Mouse (Mus musculus): ENCODE results near the gene Rdm1.
"Not testable (repeated sequence)": the region's sequence is repeated elsewhere in the genome, so short reads cannot be mapped to it uniquely, and the experiment has no call there.

Gene Rdm1

DNA sequence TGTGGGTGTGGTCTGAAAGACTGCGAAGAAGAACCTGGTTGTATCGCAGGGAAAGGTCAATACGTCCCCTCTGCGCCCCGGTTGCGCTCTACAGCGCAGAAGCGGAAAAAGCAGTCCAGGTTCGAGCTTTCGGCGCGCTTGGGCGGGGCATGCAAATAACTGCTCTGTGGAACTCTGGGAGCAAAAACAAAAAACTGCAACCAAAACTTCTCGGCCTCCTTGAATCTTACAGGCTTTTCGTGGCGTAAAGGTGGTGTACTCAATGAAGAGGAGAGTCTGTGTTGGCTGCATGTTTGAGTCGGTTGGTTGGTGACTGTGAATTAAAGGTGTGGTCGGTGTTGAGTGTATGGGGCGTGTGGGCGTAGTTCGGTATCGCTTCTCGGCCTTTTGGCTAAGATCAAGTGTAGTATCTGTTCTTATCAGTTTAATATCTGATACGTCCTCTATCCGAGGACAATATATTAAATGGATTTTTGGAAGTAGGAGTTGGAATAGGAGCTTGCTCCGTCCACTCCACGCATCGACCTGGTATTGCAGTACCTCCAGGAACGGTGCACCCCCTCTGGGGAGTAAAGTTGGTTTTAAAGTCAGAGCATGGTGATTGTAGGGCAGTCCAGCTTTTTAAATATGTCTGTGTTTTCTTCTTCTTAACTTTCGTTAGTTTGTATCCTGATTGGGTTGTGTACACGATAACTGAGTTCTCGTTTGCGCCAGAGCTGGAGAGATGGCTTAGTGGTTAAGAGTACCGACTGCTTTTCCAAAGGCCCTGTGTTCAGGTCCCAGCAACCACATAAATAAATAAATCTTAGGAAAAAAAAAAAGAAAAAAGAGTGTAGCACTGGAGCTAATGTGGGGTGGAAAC, at the start of gene Rdm1:
TSS of gene Rdm1 (plus strand) at position 201 of the 862 bp plus-strand sequence.
- peak; percentile 90 for DNase-seq

DNA sequence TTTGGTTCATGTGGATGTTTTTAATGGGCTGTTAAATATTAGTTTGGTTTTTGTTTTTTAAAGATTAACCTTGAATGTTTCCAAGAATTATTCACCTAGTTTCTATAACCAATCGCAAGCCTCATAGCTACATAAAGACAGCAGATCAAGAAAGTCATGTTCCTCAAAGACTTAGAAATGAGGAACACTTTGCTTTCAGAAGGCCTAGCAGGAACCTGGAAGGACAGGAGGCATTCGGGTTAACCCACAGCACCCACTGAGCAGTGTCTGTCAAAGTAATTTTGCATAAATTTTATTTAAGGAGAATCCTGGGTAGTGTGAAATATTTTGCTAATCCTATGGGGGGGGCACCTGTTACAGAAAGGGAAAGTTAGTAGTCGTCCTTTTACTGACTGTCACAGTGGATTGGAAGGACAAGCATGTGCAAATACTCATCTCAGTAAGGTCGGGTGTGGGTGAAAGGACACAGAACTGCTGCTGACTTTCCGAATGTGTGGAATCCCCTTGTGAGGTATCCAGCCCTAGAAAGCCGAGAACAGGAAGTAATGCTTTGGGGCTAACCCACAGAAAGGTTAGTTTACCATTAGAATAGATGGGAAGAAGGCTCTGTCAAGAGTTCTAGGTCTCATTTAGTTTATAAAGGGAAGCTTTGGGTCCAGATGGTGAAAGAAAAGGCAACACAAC, 45.8 kb upstream of the Rdm1 start:
- DNase-seq: no peak

DNA sequence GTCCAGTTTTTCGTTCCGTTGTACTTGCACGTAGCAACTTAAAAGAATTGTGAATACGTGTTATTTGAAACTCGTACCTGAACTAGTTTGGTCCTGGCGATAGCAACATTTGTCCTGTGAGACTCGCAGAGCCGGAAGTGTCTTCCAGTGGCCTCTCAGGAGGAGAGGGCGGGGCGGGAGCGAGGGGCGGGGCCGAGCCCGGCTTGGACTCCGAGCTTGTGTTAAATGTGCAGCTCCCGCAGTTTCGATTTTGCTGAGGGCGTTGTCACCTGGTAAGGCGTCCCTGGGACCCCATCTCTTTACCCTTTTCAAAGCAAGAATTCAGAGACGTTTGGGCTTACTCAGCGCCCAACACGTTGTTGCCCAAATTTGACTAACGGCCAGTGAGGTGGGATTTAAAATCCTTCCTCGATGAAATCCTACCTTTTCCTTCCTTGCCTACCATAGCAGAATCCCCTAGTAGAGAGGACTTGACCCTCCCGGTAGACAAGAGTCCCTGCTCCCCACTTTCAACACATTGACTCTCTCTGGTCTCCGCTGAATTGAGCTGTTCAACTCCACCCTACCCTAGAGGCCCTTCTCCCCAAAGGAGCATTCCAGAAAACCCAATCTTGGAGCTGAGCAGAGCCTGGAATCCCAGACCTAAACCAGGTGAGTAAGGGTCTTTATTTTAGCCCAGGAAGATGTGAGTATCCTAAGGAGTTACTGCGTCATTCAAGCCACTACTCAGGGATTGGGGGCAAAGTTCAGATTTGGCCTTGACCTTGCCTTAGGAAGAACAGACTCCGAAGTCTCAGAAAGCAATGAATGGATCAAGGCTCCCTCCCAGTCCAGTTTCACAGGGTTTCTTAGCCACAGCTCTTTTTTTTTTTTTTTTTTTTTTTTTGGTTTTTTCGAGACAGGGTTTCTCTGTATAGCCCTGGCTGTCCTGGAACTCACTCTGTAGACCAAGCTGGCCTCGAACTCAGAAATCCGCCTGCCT, 44.6 kb upstream of the Rdm1 start, which contains the start of gene Tmem106a:
TSS of gene Tmem106a (plus strand) at position 189 of the 982 bp plus-strand sequence.
- DNase-seq: peak; percentile 87

DNA sequence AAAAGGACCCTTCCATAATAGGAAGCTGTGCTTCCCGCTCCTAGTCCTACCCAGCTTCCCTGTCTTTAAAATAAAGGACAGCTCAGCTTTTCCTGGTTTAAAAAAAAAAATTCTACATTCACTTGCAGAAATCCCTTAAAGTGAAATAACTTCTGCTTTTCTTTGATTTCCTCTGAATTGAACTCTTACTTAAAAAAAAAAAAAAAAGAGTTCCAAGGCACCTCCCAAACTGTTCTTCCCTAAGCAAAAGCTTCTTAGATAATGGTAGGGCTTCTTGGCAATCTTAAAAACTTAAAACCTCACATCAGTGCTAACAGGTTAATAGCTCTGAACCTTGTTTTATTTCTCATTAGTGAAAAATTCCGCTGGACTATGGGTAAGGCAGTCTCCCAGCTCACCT, 43.8 kb upstream of the Rdm1 start:
- no peak for DNase-seq

DNA sequence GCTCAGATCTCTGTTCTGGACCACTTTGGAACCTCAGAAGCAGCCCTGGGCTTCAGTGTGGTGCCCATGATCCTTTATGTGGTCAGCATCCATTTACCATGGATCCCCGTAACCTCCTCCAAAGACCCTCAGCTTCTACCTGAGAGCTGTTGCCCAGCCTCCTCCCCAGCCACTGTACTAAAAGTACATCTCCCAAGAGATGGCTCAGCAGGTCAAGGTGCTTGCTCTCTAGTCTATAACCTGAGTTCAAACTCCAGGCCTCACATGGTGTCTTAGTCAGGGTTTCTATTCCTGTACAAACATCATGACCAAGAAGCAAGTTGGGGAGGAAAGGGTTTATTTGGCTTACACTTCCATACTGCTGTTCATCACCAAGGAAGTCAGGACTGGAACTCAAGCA, 42.0 kb upstream of the Rdm1 start:
- not testable (repeated sequence) for DNase-seq

DNA sequence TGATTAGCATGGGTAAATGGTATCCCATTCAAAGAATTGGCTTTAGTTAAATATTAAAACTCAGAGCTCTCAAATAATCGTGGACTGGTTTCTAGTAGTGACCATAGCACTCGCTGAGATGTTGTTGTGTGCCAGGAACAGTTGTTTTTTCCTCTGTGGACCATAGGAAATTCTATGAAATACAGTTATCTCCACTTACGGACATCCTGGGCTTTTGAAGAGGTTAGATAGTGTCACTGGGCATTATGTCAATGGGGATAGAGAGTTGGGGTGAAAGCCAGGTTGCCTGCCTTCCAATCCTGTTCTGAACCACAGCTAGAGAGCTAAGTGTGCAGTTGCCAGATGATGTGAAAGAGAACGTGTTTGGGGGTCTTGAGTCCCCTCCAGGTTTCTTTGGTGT, 41.2 kb upstream of the Rdm1 start:
- no peak for DNase-seq

DNA sequence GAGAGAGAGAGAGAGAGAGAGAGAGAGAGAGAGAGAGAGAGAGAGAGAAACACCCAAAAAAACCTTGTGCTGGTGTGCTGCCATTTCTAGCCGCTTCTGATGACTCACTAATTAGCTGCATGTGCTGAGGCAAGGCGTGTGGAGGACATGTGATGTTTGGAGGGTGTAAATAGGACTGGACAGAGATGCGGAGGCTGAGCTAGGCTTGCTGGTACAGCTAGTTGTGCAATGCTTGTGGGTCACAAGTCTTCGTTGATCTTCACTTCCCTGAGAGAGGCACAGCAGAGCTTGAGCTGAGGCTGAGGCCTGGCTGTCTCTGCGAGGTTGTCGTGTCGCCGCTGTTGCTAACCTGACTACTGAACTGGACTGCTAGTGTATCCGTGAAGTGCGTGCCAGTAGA, 39.3 kb upstream of the Rdm1 start:
- peak; percentile 58 for DNase-seq

DNA sequence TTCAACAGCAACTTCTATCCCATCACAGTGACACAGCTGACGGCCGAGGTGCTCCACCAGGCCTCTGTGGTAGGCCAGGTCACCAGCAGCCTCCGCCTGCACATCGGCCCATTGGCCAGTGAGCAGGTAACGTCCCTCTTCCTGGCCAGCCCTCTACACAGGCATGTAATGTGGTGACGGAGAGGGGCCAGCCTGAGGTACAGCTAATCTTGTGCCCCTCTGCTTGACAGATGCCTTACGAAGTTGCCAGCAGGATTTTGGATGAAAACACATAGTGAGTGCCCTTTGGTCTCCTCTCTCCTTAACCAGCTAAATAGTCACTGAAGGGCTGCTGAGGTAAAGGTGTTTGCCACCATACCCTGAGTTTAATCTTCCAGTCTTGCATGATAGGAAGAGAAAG, 38.1 kb upstream of the Rdm1 start:
- no peak for DNase-seq

DNA sequence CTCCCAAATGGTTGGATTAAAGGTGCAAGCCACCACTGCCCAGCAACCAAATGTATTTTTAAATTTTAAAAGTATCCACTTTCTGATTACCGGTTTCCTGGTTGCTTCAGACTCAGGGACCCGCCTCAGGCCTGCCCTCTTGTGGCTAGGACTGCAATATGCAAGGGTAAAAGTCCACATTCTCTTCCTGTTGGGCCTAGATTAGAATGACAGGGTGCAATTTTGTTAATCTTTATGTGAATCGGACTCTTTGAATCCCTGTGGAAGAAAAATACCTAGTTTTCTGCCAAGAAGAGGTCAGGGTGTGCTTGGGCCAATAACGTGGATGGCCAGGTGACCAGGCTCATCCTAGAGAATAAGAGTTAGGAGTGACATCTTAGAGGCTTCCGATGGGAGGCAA, 37.6 kb upstream of the Rdm1 start:
- DNase-seq: peak; percentile 76

DNA sequence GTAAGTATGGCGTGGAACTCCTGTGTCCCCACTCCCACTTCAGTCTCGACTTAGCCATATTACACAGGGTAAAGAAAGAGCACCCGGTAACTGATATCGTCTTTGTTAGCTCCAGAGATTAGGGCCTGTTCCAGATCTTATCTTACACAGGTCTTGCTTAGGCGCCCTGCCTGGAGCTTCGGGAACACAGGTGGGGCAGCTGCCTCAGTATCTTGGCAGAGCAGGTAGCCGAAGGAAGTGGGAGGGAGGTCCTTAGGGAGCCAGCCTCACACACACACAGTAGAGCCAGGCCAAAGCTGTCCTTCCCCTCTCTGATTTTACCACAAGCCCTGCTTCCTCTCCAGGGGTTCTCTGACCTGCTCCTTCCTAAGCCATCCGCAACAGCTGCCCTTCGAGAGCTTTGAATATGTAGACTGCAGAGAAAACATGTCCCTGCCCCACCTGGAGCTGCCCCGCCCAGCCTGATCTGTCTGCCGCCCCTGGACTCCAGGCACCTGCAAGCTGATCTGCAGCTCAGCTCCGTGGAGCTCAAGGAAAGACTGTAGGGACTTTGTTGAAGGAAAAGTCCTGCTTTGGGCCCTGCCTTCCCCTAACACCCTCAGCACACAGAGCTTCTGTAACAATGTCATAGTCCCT, 36.9 kb upstream of the Rdm1 start:
- DNase-seq: no peak

DNA sequence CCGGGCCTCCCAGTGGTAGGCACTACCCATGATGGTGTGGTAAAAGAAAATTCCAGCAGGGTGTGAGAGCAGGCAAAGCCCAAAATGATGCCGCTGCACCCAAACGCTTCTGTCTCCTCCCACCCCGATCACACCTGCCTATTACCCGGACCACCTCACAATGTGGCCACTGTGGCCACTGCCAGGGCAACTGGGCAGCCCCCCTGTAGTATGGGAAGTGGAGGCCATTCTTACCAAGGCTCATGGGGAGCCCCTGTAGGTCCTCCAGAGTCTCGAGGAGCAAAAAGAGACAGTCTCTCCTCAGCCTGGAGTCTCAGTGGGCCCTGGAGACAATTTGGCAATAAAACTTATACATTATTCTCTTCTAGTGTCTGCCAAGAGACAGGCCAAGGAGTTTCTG, 27.8 kb upstream of the Rdm1 start, which contains the start of gene Gm11634:
TSS of gene Gm11634 (minus strand) at position 101 of the 400 bp plus-strand sequence.
- DNase-seq: no peak

DNA sequence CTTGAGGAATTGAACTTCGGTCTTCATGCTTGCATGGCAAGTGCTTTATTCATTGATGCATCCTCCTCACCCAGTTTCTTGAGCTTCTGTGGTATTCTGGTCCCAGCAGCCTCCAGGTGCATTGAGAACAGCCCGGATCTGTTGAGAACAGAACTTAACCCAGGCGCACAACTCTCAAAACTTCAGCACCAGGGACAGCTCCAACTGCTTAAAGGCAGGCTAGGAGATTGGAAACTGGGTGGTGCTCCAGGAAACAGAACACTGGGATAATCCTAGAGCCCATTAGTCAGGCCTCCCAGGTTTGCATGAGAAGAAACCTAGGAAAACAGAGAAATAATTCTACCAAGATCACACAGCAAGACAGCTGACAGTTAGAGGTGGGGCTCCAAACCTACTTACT, 24.5 kb upstream of the Rdm1 start:
- peak; percentile 86 for DNase-seq

DNA sequence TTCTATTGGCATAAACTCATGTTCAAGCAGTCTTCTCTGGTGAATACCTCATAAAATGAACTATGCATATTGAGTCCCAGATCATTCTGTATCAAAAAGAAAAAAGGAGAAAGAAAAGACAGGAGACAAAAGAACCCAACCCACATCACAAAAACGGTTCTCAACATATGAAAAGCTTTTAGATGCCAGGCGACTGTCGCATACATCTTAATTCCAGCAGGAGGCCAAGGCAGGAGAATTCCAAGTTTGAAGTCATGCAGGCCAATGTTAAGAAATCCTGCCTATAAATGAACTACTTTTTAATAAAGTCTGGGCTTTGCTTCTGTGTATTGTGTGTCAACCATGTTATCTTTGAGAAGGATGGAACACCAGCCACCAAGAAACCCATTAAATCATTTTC, 22.9 kb upstream of the Rdm1 start:
- no peak for DNase-seq

DNA sequence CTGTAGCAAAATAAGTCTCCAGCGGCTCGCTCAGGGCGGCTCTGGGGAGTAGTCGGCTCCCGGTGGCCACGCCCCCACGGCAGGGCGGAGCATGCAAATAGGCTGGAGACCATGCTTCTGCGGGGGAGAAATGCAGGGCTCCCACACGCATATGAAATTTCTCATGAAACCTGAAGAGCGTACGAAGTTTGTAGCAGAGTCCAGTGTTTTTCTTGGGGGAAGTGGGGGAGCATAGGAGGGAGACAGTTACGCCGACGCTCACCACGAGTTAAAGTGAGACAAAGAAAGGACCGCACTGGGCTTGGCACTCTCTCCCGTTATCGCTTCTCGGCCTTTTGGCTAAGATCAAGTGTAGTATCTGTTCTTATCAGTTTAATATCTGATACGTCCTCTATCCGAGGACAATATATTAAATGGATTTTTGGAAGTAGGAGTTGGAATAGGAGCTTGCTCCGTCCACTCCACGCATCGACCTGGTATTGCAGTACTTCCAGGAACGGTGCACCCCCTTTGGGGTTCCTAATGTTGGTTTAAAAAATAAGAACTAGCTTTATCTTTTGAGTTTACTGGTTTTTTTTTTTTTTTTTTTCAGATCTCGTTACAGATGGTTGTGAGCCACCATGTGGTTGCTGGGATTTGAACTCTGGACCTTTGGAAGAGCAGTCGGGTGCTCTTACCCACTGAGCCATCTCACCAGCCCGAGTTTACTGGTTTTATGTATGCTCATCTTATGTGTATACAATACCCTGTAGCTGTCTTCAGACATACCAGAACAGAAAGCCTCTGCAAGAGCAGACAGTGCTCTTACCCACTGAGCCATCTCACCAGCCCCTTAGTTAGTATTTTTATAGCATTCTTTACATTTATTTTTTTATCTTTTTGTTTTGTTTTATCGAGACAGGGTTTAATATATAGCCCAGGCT, 22.2 kb upstream of the Rdm1 start:
- DNase-seq: peak; percentile 88

DNA sequence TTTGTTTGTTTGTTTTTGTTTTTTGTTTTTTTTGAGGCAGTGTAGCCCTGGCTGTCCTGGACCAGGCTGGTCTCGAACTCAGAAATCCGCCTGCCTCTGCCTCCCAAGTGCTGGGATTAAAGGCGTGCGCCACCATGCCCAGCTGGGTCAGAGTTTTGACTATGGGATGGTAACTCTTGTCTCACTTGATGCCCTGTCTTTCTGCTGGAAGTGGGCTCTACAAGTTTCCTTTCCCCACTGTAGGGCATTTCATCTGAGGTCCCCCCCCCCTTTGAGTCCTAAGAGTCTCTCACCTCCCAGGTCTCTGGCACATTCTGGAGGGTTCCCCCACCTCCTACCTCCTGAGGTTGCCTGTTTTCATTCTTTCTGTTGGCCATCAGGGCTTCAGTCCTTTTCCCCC, 19.9 kb upstream of the Rdm1 start:
- DNase-seq: not testable (repeated sequence)

DNA sequence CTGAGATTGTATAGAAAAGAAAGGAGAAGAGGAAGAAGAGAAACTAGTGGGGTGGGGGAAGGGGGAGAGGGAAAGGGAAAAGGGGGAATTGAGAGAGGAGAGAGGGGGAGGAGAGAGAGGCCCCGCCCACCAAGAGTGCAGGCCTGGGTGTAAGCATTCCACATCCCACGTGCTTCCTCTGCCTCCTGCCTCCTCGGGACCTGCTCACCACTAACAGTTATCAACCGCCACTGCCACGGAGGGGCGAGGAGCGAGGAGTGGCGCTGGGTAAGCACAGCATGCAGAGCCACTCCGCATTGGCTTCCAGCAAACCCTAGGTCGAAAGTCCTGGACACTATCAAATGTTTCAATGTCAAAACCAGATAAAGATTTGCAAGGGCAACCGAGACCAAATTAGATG, 16.6 kb upstream of the Rdm1 start:
- DNase-seq: no peak

DNA sequence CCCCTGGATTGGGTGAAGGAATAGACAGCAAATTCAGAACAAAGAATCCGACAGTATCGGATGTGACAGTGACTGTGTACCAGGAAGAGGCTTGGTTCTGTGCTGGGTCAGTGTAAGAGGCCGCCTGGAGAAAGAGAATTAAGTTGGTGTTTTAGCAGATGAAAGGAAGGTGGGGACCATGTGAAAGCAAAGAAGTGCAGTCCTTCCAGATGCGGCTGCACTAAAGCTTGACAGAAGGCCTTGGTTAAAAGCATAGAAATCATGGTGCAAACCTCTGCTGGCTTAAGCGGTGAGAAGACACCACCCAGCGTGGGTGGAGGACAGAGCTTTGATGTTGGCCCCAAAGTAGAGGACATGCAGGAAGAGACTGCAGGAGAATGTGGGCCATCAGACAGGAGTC, 13.4 kb upstream of the Rdm1 start:
- DNase-seq: no peak

DNA sequence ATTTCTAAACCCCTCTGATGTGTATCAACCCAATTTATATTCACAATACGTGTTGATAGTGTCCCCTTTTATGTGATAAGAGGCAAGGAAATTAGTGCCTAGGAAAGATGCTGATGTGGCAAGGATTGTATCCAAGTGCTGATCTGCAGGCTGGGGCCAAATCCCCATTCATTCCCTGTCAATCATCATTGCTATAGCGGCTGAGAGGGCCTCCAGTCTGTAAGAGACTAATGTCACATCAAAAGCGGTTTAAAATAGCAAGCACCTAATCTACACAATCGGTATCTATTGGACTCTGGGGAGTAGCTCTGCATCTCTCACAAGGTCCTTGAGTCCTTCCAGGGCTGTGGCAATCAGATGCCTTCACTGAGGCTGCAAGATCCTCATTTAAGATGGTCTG, 12.9 kb upstream of the Rdm1 start:
- no peak for DNase-seq

DNA sequence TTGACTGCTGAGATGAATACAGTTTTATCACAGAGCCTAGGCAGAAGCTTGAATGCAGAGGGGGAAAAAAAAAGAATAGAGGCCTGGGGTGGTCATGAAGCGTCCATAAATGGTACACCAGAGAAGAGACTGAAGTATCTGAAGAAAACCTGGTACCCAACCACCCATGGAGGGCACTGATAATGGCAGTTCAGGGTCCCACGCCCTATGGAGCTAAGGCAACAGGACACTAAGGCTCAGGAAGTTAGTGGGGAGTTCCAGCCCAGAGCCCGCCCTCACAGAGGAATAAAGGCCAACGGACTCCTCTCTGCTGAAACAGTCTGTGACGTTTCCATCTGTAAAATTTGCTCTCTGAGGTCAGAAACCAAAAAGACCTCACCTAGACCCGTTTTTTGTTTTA, 11.6 kb upstream of the Rdm1 start:
- DNase-seq: no peak

DNA sequence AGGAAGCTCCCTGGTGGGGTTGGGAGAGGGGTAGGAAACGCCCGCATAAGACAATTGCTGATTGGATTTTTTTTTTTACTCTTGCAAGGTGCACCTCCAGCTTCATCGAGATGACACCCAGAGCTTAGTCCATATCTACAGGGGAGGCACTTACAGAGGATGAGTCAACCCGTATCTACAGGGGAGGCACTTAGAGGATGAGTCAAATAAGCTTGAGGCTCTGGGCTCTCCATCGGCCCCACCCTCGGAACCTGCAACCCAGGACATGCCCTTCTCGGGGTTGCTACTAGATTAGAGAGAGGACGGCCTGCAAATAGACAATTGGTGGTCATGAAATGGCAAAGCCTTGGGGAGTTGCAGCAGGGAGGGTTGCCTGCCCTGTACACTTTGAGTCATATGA, 10.9 kb upstream of the Rdm1 start:
- DNase-seq: no peak
